Mouse (Mus musculus): ENCODE measurements around the gene Cib3. TPM values are rescaled to one million over a fixed set of nuclear protein-coding genes. Genes with fewer than 3 reads are reported as not detected.

Cib3 gene
- total RNA-seq (2014; fragmentation: Nextera tagmentation): not detected in 2 replicates
- total RNA-seq (2017): not detected in 2 replicates

DNA sequence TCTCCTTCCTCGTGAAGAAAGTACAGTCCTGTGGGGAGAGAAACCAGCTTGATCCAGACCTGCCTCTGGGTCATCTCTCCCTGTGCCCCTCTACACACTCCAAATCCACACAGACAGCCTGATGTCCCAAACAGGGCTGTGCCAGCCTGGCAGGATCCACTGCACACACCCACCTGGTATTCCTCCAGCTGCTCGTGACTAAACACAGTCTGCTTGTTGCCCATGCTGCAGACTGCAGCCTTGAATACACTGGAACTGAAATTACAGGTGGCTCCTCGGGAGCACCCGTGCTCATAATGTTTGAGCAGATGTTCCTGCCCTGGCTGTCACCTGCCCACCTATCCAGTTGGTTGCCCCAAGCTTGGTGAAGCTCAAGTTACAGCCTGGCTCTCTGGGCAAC, at the start of gene Cib3:
Gene Cib3, minus strand, starts transcription at position 87 of the 400 bp plus-strand sequence.
- ATAC-seq (replicated peaks; ENCODE audit: low FRiP score, low TSS enrichment, poor library complexity, severe bottlenecking): no peak

DNA sequence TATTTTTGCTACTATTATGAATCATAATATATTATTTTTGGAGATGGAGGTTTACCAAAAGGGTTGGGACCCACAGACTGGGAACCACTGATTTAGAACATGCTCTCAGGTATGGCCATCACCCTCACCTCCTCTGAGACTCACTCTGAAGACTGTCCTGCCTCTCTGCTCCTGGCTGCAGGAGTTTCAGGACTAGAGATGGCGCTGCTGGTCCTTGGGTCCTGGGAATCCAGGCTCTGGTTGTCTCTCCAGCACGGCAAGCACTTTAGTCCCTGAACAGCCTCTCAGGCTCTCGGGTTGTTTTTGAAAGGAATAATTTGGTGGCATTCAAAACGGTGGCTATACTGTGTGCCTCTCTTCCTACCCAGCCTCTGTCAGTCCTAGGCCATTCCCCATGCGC, 49.2 kb upstream of the Cib3 start:
- no peak for ATAC-seq (replicated peaks; ENCODE audit: low FRiP score, low TSS enrichment, poor library complexity, severe bottlenecking)

DNA sequence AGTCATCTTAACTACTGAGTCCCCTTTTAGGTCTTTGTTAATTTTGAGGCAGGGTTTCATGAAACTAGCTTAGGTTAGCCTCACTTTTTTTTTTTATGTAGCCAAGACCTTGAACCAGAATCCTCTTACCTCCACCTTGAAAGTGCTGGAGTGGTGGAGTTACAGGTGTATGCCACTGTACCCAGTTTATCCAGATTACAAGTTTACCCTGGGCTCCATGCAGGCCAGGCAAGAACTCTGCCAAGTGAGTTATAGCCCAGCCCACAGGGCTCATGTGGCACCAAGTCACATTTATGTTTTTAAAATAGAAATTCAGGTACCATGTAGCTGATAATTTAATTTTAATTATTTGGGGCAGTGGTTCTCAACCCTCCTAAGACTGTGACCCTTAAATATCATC, 48.8 kb upstream of the Cib3 start:
- ATAC-seq (replicated peaks; ENCODE audit: low FRiP score, low TSS enrichment, poor library complexity, severe bottlenecking): no peak

DNA sequence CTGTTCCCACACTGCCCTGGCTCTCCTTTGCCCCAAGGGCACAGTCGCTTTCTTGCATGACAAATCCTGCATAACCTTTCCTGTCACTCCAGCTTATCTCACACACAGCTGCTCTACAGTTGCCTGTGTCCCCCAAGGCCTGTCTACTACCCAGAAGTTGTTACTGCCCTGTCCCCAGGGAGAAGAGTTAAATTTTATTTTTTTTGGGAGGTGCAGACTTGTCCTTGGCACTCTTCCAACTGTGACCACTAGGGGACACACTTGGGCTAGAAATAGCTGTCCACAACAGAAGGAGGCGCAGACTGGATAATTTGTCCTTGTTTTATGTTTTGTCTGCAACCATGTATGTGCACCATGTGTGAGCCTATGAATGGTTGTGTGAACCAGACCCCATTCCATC, 48.4 kb upstream of the Cib3 start:
- peak; percentile 61 for ATAC-seq (replicated peaks; ENCODE audit: low FRiP score, low TSS enrichment, poor library complexity, severe bottlenecking)

DNA sequence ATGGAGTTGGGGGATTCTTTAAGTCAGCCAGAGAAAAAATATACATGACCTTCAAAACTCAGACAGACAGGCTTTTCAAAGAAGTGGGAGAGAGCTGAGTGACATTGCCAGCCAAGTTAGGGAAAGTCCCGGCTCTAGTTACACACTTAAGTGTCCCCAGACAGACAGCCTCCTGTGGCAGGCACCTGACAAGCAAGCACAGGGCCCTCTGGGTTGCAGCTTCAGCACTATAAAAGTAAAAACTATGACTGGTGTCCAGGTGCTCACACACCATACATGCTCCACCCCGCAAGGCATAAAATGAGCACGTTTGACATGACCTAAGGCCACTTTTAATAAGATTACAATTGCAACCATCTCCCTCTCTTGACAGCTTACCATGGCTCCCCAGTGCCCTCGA, 47.9 kb upstream of the Cib3 start:
- no peak for ATAC-seq (replicated peaks; ENCODE audit: low FRiP score, low TSS enrichment, poor library complexity, severe bottlenecking)

- no peak for ATAC-seq (replicated peaks; ENCODE audit: low FRiP score, low TSS enrichment, poor library complexity, severe bottlenecking)
These were observed 47.2 kb upstream of the Cib3 start for GRCm38 (mm10) chr8:72259862-72260261.

GRCm38 (mm10) chr8:72257902-72258238, 45.2 kb upstream of the Cib3 start:
- ATAC-seq (replicated peaks; ENCODE audit: low FRiP score, low TSS enrichment, poor library complexity, severe bottlenecking): no peak

GRCm38 (mm10) chr8:72257171-72257901, 44.7 kb upstream of the Cib3 start:
- peak; percentile 35 for ATAC-seq (replicated peaks; ENCODE audit: low FRiP score, low TSS enrichment, poor library complexity, severe bottlenecking)

GRCm38 (mm10) chr8:72244610-72245009, 32.0 kb upstream of the Cib3 start:
- ATAC-seq (replicated peaks; ENCODE audit: low FRiP score, low TSS enrichment, poor library complexity, severe bottlenecking): no peak

DNA sequence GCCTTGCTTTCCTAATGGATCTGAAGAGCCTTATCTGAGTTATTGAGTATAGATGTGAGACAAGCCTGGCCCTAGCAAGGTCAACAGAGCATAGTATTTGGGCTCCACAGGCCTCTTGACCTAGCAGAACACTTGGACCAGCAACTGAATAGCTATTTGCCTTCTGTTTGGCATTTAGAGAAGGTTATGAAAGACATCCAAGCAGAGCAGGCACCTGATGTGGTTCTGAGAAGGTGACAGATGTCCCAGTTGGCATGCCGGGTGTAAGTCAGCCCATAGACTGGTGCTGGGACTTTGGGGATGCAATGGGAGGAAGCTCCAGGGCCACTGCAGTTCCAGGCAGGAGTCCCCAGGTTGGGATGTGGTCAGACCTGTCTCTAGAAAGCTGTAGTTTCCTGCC, 29.6 kb upstream of the Cib3 start:
- ATAC-seq (replicated peaks; ENCODE audit: low FRiP score, low TSS enrichment, poor library complexity, severe bottlenecking): no peak

GRCm38 (mm10) chr8:72240951-72241350, 28.3 kb upstream of the Cib3 start:
- ATAC-seq (replicated peaks; ENCODE audit: low FRiP score, low TSS enrichment, poor library complexity, severe bottlenecking): no peak

- ATAC-seq (replicated peaks; ENCODE audit: low FRiP score, low TSS enrichment, poor library complexity, severe bottlenecking): peak; percentile 20
These were observed 27.7 kb upstream of the Cib3 start for GRCm38 (mm10) chr8:72240403-72240763.

- ATAC-seq (replicated peaks; ENCODE audit: low FRiP score, low TSS enrichment, poor library complexity, severe bottlenecking): peak; percentile 91
These were observed 27.1 kb upstream of the Cib3 start, which contains the start of gene Ap1m1 for GRCm38 (mm10) chr8:72239499-72240402. TSS of gene Ap1m1 (plus strand) at chr8:72240018.

GRCm38 (mm10) chr8:72222656-72223055, 10.0 kb upstream of the Cib3 start:
- ATAC-seq (replicated peaks; ENCODE audit: low FRiP score, low TSS enrichment, poor library complexity, severe bottlenecking): no peak

DNA sequence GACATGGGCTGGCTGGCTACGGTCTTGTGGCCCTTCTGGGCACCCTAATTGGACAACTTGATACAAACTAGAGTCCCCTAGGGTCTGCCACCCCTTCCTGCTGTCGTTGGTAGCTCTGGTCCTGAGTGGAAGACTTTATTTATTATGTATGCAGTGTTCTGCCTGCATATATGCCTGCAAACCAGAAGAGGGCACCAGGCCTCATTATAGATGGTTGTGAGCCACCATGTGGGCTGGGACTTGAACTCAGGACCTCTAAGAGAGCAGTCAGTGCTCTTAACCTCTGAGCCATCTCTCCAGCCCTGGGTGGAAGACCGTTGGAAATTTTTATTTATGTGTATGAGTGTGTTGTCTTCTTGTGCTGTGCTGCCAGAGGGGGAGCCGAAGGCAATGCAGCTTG, 8.1 kb upstream of the Cib3 start:
- no peak for ATAC-seq (replicated peaks; ENCODE audit: low FRiP score, low TSS enrichment, poor library complexity, severe bottlenecking)

DNA sequence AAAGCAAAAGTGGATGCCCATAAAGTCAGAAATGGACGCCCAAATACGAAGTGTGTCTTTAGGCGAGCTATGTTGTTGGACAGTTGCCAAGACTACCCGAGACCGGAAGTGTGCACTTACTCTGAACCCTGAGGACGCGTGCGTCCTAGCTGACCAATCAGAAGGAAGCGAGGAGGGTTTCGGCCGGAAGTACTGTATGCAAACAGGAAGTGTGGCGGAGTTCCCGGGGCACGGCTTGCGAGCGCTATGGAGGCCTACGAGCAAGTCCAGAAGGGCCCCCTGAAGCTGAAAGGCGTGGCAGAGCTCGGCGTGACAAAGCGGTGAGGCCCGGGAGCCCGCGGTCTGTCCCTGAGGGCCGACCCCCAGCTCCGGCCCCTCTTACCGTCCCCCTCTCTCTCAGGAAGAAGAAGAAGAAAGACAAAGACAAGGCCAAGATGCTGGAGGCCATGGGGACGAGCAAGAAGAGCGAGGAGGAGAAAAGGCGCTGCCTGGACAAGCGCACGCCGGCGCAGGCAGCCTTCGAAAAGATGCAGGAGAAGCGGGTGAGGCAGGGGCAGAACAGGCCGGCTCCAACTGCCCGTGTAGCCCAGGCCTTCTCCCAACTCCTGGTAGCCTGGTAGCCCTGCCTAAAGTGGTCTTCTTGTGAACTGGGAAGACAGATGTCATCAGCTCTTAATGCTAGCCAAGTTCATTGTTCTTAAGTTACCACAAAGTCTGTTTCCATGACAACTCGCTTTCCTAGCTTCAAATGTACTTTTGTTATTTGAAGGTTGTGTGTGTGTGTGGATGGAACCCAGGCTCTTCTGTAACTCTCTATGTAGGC, 7.1 kb upstream of the Cib3 start, which contains the start of gene Fam32a:
Gene Fam32a, plus strand, starts transcription at position 190 of the 823 bp plus-strand sequence.
- peak; percentile 96 for ATAC-seq (replicated peaks; ENCODE audit: low FRiP score, low TSS enrichment, poor library complexity, severe bottlenecking)

- no peak for ATAC-seq (replicated peaks; ENCODE audit: low FRiP score, low TSS enrichment, poor library complexity, severe bottlenecking)
These were observed 6.3 kb upstream of the Cib3 start for GRCm38 (mm10) chr8:72218781-72219540.

DNA sequence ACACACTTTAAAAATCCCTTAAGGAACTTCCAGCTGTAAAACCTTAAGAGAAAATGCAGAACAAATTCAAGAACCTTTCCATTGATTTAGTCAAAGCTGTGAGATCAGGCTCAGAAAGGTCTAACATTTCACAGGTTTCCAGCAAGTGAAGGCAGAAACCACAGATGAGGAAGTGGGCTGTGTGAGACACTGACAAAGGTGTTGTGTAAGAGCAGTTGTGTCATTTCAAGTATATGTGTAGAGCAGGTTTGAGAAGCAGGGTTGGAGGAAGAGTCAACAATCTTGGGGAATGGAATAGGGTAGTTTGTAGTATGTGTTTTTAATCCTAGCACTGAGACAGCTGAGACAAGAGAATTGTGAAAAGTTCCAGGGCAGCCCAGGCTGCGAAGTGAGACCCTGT, 3.2 kb upstream of the Cib3 start:
- no peak for ATAC-seq (replicated peaks; ENCODE audit: low FRiP score, low TSS enrichment, poor library complexity, severe bottlenecking)

DNA sequence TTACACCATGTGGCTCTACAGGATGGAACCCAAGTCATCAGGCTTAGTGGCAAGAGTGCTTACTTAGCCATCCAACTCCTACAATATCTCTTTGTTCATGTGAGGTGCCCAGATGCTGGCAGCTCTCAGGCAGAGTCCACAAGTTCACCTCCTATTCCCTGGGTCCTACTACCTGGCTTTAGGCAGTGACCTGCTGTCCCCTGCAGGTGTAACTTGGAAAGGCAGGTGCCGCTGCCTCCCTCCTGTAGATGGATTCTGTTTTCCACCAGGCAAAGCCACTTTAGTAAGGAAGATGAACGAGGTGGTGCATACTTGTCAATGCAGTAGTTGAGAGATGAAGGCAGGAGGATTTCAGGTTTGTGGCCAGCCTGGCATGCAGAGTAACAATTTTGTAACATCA, 2.4 kb upstream of the Cib3 start:
- no peak for ATAC-seq (replicated peaks; ENCODE audit: low FRiP score, low TSS enrichment, poor library complexity, severe bottlenecking)
